Mouse (Mus musculus): ENCODE data around the gene Slf2. TPM values are rescaled to one million over a fixed set of nuclear protein-coding genes. Genes with fewer than 3 reads are reported as not detected.
A peak's percentile ranks its signal among the peaks of the same experiment; 100 is the strongest.

Slf2 gene
- polyA plus RNA-seq, 1 experiment = 6.6 TPM

DNA sequence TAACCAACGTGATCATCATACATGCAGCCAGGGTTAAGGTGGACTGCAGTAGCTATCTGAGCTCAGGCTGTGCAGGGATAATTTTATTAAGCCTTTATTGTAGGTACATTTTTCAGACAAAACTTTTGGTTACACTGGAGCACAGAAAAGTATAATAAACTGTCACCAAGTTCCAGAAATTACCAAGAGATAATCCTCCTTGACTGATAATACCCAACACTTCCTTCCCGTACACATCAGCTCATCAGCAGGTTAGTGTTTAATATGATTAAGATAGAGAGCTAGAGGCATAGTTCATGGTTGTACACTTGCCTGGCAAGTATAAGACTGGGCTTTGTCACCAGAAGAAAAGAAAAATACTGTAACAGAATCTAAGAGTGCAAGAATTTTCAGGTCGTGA lies 37.4 kb downstream of the Slf2 start:
- H3K79me2 ChIP-seq (ENCODE audit: control insufficient read depth, insufficient read depth) = no peaks in the 10 kb centered on the region
- TF ChIP-seq MYOG (IDR thresholded peaks at IDR 0.05; ENCODE audit: control insufficient read depth in 1 of 3, insufficient read depth in 1 of 3, insufficient read length in 2 of 3, low read depth in 2 of 3) (no peak), CEBPB (IDR thresholded peaks at IDR 0.05; ENCODE audit: insufficient read depth, poor library complexity, severe bottlenecking) (no peak), TCF3 (IDR thresholded peaks at IDR 0.05; ENCODE audit: insufficient read length, low read depth) (no peak), MYOD1 (IDR thresholded peaks at IDR 0.05; ENCODE audit: control insufficient read depth in 1 of 3, insufficient read length in 2 of 3, low read depth in 2 of 3) (no peak), USF1 (IDR thresholded peaks at IDR 0.05; ENCODE audit: low read depth) (no peak), MAX (IDR thresholded peaks at IDR 0.05; ENCODE audit: low read depth) (no peak), REST (IDR thresholded peaks at IDR 0.05; ENCODE audit: insufficient read depth, insufficient read length) (no peak), E2F4 (IDR thresholded peaks at IDR 0.05; ENCODE audit: insufficient read depth) (no peak), POLR2A (IDR thresholded peaks at IDR 0.05; ENCODE audit: insufficient read length, low read depth) (no peak), POLR2AphosphoS2 (IDR thresholded peaks at IDR 0.05; ENCODE audit: insufficient read length, low read depth) (no peak), TCF12 (IDR thresholded peaks at IDR 0.05; ENCODE audit: insufficient read depth, poor library complexity, severe bottlenecking) (no peak)
- H3K36me3 ChIP-seq (ENCODE audit: control insufficient read depth, insufficient read depth) = peaks cover 73% of the 10 kb centered on the region
- H3K27me3 ChIP-seq (ENCODE audit: control insufficient read depth, insufficient read depth, insufficient read length) = no peaks in the 10 kb centered on the region
- no peak overlapping the region for H3K4me3 ChIP-seq
- no peak overlapping the region for H3K4me2 ChIP-seq (ENCODE audit: low read depth)
- no peak overlapping the region for H3ac ChIP-seq (ENCODE audit: control insufficient read depth, insufficient read length)

DNA sequence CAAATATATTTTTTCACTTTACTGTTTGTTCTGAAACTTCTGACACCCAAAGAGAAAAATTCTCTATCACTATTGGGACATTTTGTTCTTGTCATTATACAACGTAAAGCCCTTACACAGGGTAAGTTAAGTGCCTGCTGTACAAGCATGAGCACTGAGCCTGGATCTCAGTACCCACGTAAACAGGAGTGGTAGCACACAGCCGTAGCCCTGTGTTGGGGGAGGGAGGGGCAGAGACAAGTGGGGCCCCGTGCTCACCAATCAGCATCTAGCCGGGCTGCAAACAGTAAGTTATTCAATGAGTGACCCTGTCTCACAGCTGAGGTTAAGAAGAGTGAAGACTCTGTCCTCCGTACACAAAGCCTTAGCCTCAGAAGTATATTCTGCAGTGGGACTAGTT lies 45.7 kb downstream of the Slf2 start:
- TF ChIP-seq E2F4 (IDR thresholded peaks at IDR 0.05; ENCODE audit: insufficient read depth) (no peak), POLR2A (IDR thresholded peaks at IDR 0.05; ENCODE audit: insufficient read length, low read depth) (no peak), MYOG (IDR thresholded peaks at IDR 0.05; ENCODE audit: control insufficient read depth in 1 of 3, insufficient read depth in 1 of 3, insufficient read length in 2 of 3, low read depth in 2 of 3) (no peak), MYOD1 (IDR thresholded peaks at IDR 0.05; ENCODE audit: control insufficient read depth in 1 of 3, insufficient read length in 2 of 3, low read depth in 2 of 3) (no peak), POLR2AphosphoS2 (IDR thresholded peaks at IDR 0.05; ENCODE audit: insufficient read length, low read depth) (no peak), MAX (IDR thresholded peaks at IDR 0.05; ENCODE audit: low read depth) (no peak), TCF3 (IDR thresholded peaks at IDR 0.05; ENCODE audit: insufficient read length, low read depth) (no peak), SRF (IDR thresholded peaks at IDR 0.05; ENCODE audit: control insufficient read depth, insufficient read length, low read depth) (no peak), USF1 (IDR thresholded peaks at IDR 0.05; ENCODE audit: low read depth) (no peak), TCF12 (IDR thresholded peaks at IDR 0.05; ENCODE audit: insufficient read depth, poor library complexity, severe bottlenecking) (no peak), CEBPB (IDR thresholded peaks at IDR 0.05; ENCODE audit: insufficient read depth, poor library complexity, severe bottlenecking) (no peak), REST (IDR thresholded peaks at IDR 0.05; ENCODE audit: insufficient read depth, insufficient read length) (no peak)
- peaks cover 80% of the 10 kb centered on the region for H3K36me3 ChIP-seq (ENCODE audit: control insufficient read depth, insufficient read depth)
- H3K27me3 ChIP-seq (ENCODE audit: control insufficient read depth, insufficient read depth, insufficient read length) = no peaks in the 10 kb centered on the region
- H3ac ChIP-seq (ENCODE audit: control insufficient read depth, insufficient read length) = no peak overlapping the region
- H3K79me2 ChIP-seq (ENCODE audit: control insufficient read depth, insufficient read depth) = no peaks in the 10 kb centered on the region
- no peak overlapping the region for H3K4me2 ChIP-seq (ENCODE audit: low read depth)
- no peak overlapping the region for H3K4me3 ChIP-seq

- H3K79me2 ChIP-seq (ENCODE audit: control insufficient read depth, insufficient read depth) = no peaks in the 10 kb centered on the region
- peaks cover 75% of the 10 kb centered on the region for H3K36me3 ChIP-seq (ENCODE audit: control insufficient read depth, insufficient read depth)
- no peak overlapping the region for H3K4me3 ChIP-seq
- no peaks in the 10 kb centered on the region for H3K27me3 ChIP-seq (ENCODE audit: control insufficient read depth, insufficient read depth, insufficient read length)
- no peak overlapping the region for H3ac ChIP-seq (ENCODE audit: control insufficient read depth, insufficient read length)
- H3K4me2 ChIP-seq (ENCODE audit: low read depth) = no peak overlapping the region
- TF ChIP-seq POLR2AphosphoS2 (IDR thresholded peaks at IDR 0.05; ENCODE audit: insufficient read length, low read depth) = no peak
- no peak for TF ChIP-seq MYOD1 (IDR thresholded peaks at IDR 0.05; ENCODE audit: control insufficient read depth in 1 of 3, insufficient read length in 2 of 3, low read depth in 2 of 3)
- TF ChIP-seq TCF3 (IDR thresholded peaks at IDR 0.05; ENCODE audit: insufficient read length, low read depth) = no peak
- TF ChIP-seq REST (IDR thresholded peaks at IDR 0.05; ENCODE audit: insufficient read depth, insufficient read length) = no peak
- TF ChIP-seq MAX (IDR thresholded peaks at IDR 0.05; ENCODE audit: low read depth) = no peak
Measured at GRCm38 (mm10) chr19:44977148-44977547, 46.2 kb downstream of the Slf2 start.

DNA sequence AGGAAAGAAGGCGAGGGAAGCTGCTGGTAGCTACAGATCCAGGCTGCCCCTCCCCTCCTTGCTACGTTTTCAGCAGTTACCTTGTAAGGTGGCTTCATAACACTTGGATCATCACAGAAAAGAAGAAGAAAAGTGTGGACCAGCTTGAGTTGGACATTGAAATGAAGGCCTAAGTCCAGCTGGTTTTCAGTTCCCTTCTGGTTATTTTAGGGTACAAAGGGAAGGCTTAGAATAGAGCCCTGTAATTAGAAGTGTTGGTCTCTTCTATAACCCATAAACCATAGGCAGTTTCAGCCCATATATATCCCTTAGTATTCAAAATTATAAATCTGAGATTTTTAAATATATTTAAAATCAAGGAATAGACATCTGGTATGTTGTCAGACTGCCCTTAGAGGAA lies 49.8 kb downstream of the Slf2 start:
- H3K4me2 ChIP-seq (ENCODE audit: low read depth) = no peak overlapping the region
- no peaks in the 10 kb centered on the region for H3K79me2 ChIP-seq (ENCODE audit: control insufficient read depth, insufficient read depth)
- TF ChIP-seq E2F4 (IDR thresholded peaks at IDR 0.05; ENCODE audit: insufficient read depth) (no peak), TCF3 (IDR thresholded peaks at IDR 0.05; ENCODE audit: insufficient read length, low read depth) (no peak), POLR2AphosphoS2 (IDR thresholded peaks at IDR 0.05; ENCODE audit: insufficient read length, low read depth) (peak; percentile 26)
- H3K36me3 ChIP-seq (ENCODE audit: control insufficient read depth, insufficient read depth) = peaks cover 43% of the 10 kb centered on the region
- no peak overlapping the region for H3K4me3 ChIP-seq
- no peak overlapping the region for H3ac ChIP-seq (ENCODE audit: control insufficient read depth, insufficient read length)
- no peaks in the 10 kb centered on the region for H3K27me3 ChIP-seq (ENCODE audit: control insufficient read depth, insufficient read depth, insufficient read length)

GRCm38 (mm10) chr19:44982477-44983115 lies 51.6 kb downstream of the Slf2 start:
- Histone ChIP-seq H3K4me2 (ENCODE audit: low read depth) (no peak overlapping the region), H3ac (ENCODE audit: control insufficient read depth, insufficient read length) (no peak overlapping the region), H3K27me3 (ENCODE audit: control insufficient read depth, insufficient read depth, insufficient read length) (no peaks in the 10 kb centered on the region), H3K4me3 (no peak overlapping the region), H3K36me3 (ENCODE audit: control insufficient read depth, insufficient read depth) (peaks cover 29% of the 10 kb centered on the region), H3K79me2 (ENCODE audit: control insufficient read depth, insufficient read depth) (no peaks in the 10 kb centered on the region)
- TF ChIP-seq TCF12 (IDR thresholded peaks at IDR 0.05; ENCODE audit: insufficient read depth, poor library complexity, severe bottlenecking) (no peak), USF1 (IDR thresholded peaks at IDR 0.05; ENCODE audit: low read depth) (no peak), CEBPB (IDR thresholded peaks at IDR 0.05; ENCODE audit: insufficient read depth, poor library complexity, severe bottlenecking) (no peak), POLR2AphosphoS2 (IDR thresholded peaks at IDR 0.05; ENCODE audit: insufficient read length, low read depth) (no peak), SRF (IDR thresholded peaks at IDR 0.05; ENCODE audit: control insufficient read depth, insufficient read length, low read depth) (no peak), POLR2A (IDR thresholded peaks at IDR 0.05; ENCODE audit: insufficient read length, low read depth) (no peak), REST (IDR thresholded peaks at IDR 0.05; ENCODE audit: insufficient read depth, insufficient read length) (no peak), MYOG (IDR thresholded peaks at IDR 0.05; ENCODE audit: control insufficient read depth in 1 of 3, insufficient read depth in 1 of 3, insufficient read length in 2 of 3, low read depth in 2 of 3) (no peak), MYOD1 (IDR thresholded peaks at IDR 0.05; ENCODE audit: control insufficient read depth in 1 of 3, insufficient read length in 2 of 3, low read depth in 2 of 3) (no peak)
